Mouse (Mus musculus) liver, adult 2 months (tissue): ENCODE measurements at regions not wholly inside any gene's neighbourhood (a gene's known extent, or its start where the extent isn't known, plus 50 kb on each side); places are given as distances from the start of the nearest gene placed in this dataset.

ENCODE experiments used
- CTCF ChIP-seq: fragments of 200-500 bp; IDR thresholded peaks from 2 replicates; pipeline ENCODE4 v1.5.1; 2011; ENCODE audit warnings: low read depth, low read length, control low read depth
- POLR2A ChIP-seq: fragments of 200-500 bp; IDR thresholded peaks from 2 replicates; pipeline ENCODE4 v1.6.1; 2011; ENCODE audit warnings: low read length, control low read depth; ENCODE audit not compliant: insufficient read depth; ENCODE audit errors: extremely low read depth

GRCm38 (mm10) chr5:64485043-64485442 lies 318.1 kb upstream of the Klf3 start:
- TF ChIP-seq POLR2A (no peak), CTCF (no peak)
